Mouse (Mus musculus) frontal cortex, postnatal 10 days (tissue): Measurements from ENCODE around the gene Gm45021.

ENCODE experiments used
- DNase-seq, 2 experiments: peaks; one replicate each; pipeline ENCODE4 v3.0.0; 2022; ENCODE audit warnings: low spot score in 2 of 2, mixed read lengths in 1 of 2

The Gm45021 gene

GRCm38 (mm10) chr6:48589194-48589750, at the start of gene Gm45021:
Gene Gm45021 (plus strand): TSS chr6:48589610.
- DNase-seq: no peak

GRCm38 (mm10) chr6:48539860-48540259, 49.5 kb upstream of the Gm45021 start:
- peak in 1 of 2 experiments; percentile 7 for DNase-seq

GRCm38 (mm10) chr6:48540721-48541120, 48.7 kb upstream of the Gm45021 start:
- no peak for DNase-seq

- peak in 1 of 2 experiments; percentile 8 for DNase-seq
These were observed 47.6 kb upstream of the Gm45021 start for GRCm38 (mm10) chr6:48541560-48542450.

- DNase-seq: no peak
These were observed 46.8 kb upstream of the Gm45021 start for GRCm38 (mm10) chr6:48542631-48543030.

- DNase-seq: no peak
These were observed 44.2 kb upstream of the Gm45021 start for GRCm38 (mm10) chr6:48545251-48545650.

GRCm38 (mm10) chr6:48546271-48546670, 43.1 kb upstream of the Gm45021 start:
- no peak for DNase-seq

- DNase-seq: no peak
These were observed 42.6 kb upstream of the Gm45021 start for GRCm38 (mm10) chr6:48546858-48547257.

- DNase-seq: no peak
These were observed 41.1 kb upstream of the Gm45021 start for GRCm38 (mm10) chr6:48548314-48548713.

GRCm38 (mm10) chr6:48552918-48553317, 36.5 kb upstream of the Gm45021 start:
- DNase-seq: no peak

GRCm38 (mm10) chr6:48553819-48554218, 35.6 kb upstream of the Gm45021 start:
- no peak for DNase-seq

GRCm38 (mm10) chr6:48554280-48555103, 34.9 kb upstream of the Gm45021 start, which contains the start of gene Lrrc61:
Gene Lrrc61 (plus strand): TSS chr6:48554796.
- peak; percentile 94 to 96 for DNase-seq

- DNase-seq: peak; percentile 52 to 61
These were observed 34.1 kb upstream of the Gm45021 start for GRCm38 (mm10) chr6:48555104-48555890.

GRCm38 (mm10) chr6:48555956-48556355, 33.5 kb upstream of the Gm45021 start:
- no peak for DNase-seq

GRCm38 (mm10) chr6:48565693-48566310, 23.6 kb upstream of the Gm45021 start:
- DNase-seq: no peak

GRCm38 (mm10) chr6:48566312-48566711, 23.1 kb upstream of the Gm45021 start:
- no peak for DNase-seq

- DNase-seq: no peak
These were observed 21.1 kb upstream of the Gm45021 start for GRCm38 (mm10) chr6:48568036-48568984.

GRCm38 (mm10) chr6:48569065-48569807, 20.2 kb upstream of the Gm45021 start:
- no peak for DNase-seq

GRCm38 (mm10) chr6:48572014-48572413, 17.4 kb upstream of the Gm45021 start:
- DNase-seq: no peak
